Mouse (Mus musculus) ovary, postnatal 14 days (tissue): Measurements from ENCODE around the gene Oprl1.

ENCODE experiments used
- DNase-seq: peaks from one replicate; pipeline ENCODE4 v3.0.0; 2022; ENCODE audit warnings: low spot score

Oprl1 gene

DNA sequence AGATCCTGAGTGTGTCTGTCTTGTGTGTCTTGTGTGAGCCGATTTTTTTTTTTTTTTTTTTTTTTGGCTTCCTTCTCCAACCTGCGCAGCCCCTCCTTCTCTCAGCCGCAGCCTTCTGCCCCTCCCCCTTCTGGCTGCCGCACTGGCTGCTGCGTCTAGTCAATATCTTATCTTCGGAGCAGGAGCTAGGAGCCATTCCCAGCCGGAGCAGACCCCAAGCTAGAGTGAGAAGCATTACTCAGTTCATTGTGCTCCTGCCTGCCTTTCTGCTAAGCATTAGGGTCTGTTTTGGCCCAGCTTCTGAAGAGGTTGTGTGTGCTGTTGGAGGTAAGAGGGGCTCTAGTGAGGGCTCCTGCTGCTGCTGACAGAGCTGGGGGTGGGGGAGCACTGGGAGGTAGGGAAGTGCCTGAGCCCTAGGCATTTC is at the start of gene Oprl1:
Oprl1 (plus strand) TSS at position 114 of the 424 bp plus-strand sequence.
- no peak for DNase-seq

DNA sequence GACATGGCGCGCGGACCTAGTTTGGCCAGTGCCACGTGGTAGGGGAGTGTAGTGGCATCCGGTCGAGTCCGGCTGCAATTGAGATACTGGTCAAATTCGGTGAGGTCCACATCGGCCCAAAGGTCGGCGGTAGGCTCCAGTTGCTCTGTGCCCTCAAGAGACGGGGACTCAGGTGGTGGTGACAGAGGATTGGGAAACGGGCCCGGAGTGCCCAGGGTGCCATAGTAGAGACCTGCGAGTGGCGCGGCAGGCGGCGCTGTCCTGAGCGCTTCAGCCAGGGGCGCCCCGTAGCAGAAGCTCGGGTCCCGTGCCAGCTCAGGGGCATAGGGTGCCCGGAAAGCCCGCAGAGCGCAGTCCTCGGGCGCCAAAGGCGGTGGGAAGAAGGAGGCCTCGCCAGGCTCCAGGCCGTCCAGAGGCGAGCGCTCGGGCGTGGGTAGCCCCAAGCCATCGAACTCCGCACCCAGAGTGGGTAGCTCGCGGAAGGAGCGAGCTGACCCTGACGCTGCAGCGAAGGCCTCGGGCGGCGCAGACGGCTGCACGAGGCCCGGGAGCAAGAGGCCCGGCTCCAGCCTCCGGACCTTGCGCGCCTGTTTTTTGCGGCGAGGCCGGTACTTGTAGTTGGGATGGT is 44.4 kb upstream of the Oprl1 start:
- no peak for DNase-seq

- no peak for DNase-seq
These were observed 43.9 kb upstream of the Oprl1 start for GRCm38 (mm10) chr2:181670913-181671311.

DNA sequence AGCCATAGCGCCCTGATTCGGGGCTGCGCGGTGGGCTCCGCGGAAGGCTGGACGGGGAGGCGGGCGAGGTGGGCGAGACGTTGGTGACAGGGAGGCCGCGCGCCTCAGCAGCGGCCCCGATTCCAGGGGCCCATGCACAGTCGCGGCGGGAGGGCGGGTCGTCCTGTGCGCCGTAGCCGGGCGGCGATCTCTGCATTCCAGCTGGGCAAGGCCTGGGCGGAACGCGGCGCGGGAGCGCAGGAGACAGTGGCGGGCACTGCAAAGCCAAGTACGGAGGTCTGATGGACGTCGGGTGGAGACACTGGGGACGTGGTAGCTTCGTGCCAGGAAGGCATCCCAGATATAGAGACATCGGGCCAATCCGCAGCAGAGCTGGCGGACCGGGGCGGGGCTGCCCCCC is 43.5 kb upstream of the Oprl1 start, which contains the start of gene Sox18:
Sox18 (minus strand) TSS at position 315 of the 400 bp plus-strand sequence.
- peak; percentile 45 for DNase-seq

DNA sequence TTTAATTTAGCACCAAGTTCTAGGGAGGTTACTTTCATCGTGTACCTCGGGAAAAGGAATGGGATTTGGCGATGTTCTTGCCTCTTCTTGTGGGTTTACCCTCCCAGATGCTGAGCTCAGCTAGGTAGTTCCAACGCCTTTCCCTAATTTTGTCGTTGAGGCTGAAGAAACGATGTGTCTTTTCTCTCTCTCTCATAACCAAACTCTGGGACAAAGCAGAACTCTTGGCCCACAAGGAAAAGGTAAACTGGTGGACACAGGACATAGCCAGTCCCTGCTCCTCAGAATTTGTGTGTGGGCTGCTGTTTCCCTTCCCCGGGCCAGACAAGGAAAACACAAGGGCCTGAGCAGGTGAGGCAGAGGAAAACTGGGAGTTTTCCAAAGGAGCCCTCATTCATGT is 42.8 kb upstream of the Oprl1 start:
- DNase-seq: no peak

- no peak for DNase-seq
These were observed 41.3 kb upstream of the Oprl1 start for GRCm38 (mm10) chr2:181673501-181673900.

GRCm38 (mm10) chr2:181674934-181675333 is 39.9 kb upstream of the Oprl1 start:
- DNase-seq: no peak

GRCm38 (mm10) chr2:181675454-181675853 is 39.4 kb upstream of the Oprl1 start:
- DNase-seq: peak; percentile 51

- DNase-seq: no peak
These were observed 38.4 kb upstream of the Oprl1 start for GRCm38 (mm10) chr2:181676424-181676823.

DNA sequence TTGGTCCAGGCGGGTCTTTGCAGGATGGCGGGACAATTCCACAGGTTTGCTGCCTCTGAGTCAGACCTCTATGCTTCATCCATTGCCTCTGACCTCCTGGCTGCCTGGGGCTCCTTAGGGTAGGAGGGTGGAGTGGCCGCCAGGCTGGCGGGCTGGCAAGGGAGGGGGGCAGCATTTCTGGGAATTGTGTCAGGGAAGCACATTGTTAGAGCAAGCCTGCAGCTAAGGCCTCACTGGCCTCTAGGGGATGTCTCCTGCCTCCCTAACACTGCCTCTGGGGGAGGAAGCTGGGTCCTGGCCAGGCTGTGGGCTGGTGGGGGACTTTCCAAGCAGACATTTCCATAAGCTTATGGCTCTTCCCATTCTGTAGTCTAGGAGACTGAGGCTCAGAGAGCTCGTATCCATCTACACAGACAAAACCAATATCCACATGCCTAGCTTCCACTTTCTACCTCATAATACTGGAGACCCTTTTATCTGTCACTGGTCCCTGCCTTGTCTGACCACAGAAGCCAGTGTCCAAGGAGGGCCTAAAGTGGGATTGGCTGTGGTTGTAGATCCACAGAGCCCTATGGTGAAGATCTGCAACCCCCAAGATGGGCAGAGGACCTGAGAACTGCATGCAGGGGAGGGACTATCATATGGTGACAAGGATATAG is 37.6 kb upstream of the Oprl1 start:
- DNase-seq: no peak

DNA sequence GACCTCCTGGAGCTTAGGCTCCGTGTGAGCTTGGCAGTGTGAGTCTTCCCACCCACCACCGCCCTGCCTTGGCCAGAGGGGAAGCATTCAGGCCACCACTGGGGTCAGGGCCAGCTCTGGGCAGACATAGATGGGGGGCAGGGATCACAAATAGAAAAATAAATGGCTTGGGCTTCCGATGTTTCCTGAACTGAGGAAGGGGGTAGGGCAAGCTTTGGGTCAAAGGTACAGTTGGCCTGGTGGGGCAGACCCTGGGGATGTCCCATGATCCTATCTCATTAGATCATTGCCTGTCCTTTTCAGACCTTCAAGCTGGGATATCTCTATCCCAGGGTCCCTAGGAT is 37.1 kb upstream of the Oprl1 start:
- DNase-seq: no peak

DNA sequence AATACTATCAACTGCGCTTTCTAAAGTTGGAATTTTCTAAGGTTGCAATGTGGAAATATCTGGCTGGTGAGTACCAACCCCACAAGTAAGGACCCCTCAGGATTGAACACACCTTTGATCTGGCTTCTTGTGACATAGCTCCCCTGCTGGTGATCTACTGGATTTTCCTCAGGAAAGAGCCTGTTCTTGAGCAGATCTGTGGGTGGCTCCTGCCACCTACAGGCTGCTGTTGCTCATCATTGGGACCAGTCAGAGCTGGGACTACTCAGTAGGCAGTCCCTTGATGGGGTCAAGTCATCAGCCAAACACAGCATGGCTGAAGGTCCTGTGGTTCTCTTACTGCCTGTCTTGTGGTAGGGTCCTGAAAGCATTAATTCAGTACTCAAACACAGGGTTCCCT is 36.0 kb upstream of the Oprl1 start:
- DNase-seq: peak; percentile 59

GRCm38 (mm10) chr2:181679951-181680715 is 34.7 kb upstream of the Oprl1 start, which contains the start of gene Tcea2:
Gene Tcea2 (plus strand): TSS chr2:181680310.
- DNase-seq: no peak

DNA sequence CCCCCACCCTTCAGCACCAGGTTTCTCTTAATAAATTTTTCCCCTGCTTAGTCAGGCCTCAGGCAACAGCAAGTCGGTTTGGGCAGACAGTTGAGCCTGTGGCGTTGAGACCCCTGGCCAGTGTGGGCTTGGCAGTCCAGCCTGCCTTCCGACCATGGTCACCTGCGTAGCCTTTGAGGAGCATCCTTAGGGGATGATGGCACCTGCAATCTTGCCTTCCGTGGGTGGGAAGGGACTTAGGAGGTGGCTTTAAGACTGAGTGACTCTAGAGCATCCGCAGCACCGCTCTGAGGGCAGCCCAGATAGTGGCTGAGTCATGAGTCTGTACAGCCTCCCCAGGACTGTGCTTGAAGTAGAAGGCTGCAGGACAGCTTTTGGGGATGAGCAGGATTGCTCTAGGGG is 34.1 kb upstream of the Oprl1 start:
- no peak for DNase-seq

DNA sequence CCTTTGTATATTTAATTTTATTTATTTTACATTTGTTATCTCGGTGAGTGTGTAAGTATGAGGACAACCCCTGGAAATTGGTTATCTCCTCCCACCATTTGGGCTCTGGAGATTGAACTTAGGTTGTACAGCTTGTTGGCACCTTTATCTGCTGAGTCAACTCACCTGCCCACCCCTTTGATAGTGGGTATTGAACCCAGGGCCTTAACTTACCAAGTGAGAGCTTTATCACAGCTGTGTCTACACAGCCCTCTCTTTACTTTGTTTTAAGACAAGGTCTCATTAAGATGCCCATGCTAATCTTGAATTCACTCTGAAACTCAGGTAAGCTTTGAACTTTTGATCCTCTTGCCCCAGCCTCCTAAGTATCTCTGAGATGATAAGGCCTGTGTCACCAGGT is 32.8 kb upstream of the Oprl1 start:
- no peak for DNase-seq

DNA sequence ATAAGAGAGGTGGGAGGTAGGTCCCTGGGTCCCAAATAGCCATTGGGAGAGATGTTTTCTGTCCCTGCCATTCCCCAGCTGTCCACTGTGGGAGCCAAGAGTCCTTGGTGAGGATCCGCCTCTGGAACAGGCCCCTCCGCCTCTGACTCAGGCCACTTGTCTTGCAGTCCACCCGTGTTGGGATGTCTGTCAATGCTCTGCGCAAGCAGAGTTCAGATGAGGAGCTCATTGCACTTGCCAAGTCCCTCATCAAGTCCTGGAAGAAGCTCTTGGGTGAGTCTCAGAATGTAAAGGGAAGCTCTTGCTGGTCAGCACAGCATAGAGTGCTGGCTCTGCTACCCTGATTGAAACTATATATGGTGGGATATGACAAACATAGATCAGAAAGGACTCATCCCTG is 31.4 kb upstream of the Oprl1 start:
- no peak for DNase-seq

GRCm38 (mm10) chr2:181684713-181685112 is 30.1 kb upstream of the Oprl1 start:
- DNase-seq: no peak

- no peak for DNase-seq
These were observed 29.1 kb upstream of the Oprl1 start for GRCm38 (mm10) chr2:181685686-181686085.

GRCm38 (mm10) chr2:181687586-181687985 is 27.2 kb upstream of the Oprl1 start:
- no peak for DNase-seq

GRCm38 (mm10) chr2:181689466-181690160 is 25.2 kb upstream of the Oprl1 start:
- no peak for DNase-seq

DNA sequence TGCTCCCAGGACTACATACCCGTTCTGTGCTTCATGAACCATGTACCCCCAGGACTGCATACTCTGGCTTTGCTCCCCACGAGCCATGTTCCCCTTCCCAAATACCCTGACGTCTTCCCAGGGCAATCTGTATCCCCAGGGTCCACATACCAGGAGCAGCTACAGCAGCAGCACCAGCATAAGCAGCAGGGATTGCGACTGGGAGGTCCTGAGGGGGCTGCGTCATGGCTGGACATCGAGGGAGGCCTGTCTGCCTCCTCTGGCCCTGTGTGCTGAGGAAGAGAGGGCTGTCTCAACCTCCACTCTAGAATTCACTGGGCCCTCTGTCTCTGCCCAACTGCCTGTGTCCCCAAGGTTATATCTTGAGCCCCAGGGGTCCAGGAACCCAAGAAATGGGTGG is 23.7 kb upstream of the Oprl1 start:
- DNase-seq: no peak

- DNase-seq: no peak
These were observed 23.2 kb upstream of the Oprl1 start for GRCm38 (mm10) chr2:181691571-181691970.

DNA sequence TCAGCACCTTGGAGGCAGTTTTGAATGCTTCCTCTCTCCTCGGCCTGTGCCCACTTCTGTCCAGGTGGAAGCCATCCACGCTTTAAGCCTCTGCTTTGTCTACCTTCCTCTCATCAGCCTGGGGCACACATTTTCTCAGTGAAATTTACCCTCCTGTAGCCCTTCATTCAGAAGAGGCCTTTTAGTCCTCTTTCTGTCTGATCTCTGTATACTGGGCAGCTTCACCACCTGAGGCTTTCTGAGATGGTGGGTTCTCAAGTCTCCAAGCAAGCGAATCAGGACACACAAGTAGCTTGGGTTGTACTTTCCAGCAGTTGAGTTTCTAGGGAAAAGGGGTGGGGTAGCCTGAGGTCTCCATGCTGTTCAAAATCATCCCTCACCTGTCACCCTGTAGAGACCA is 22.5 kb upstream of the Oprl1 start:
- no peak for DNase-seq
